8 mouse cellular contexts compared by ENCODE assay signal in genomic region chr7:136342822-136343221, GRCm38 (mm10).
DNase-seq lines count a peak whose midpoint lies in the region; TF ChIP-seq lines count a peak whose summit lies in the region.

No protein-coding gene starts in this region.

- H3K4me3 ChIP-seq in heart, embryonic 10.5 days: no peak overlapping the region
- H3K4me3 ChIP-seq in kidney, adult 2 months (ENCODE audit: insufficient read depth, low read depth, low read length): no peak overlapping the region
- H3K4me3 ChIP-seq in lung, adult 2 months (replicated peaks; ENCODE audit: extremely low read depth, low read depth, low read length): no peak overlapping the region

- DNase-seq in adrenal gland, postnatal 10 days: peak; percentile 48
- no peak for DNase-seq in adrenal gland, postnatal 4 days (ENCODE audit: low spot score in 2 of 2)
- peak; percentile 59 for DNase-seq in embryo, embryonic 11.5 days (ENCODE audit: low read depth, low spot score)
- DNase-seq in heart, embryonic 10.5 days (ENCODE audit: low spot score): peak; percentile 77
- peak; percentile 94 for DNase-seq in kidney, adult 2 months
- peak; percentile 9 for DNase-seq in lung, adult 2 months
- DNase-seq in ovary, postnatal 14 days (ENCODE audit: low spot score): peak; percentile 33
- DNase-seq in thymus, postnatal 4 days: no peak

- 28% methylated on average over 8 of the region's 8 CpGs for whole genome bisulfite sequencing in heart, embryonic 10.5 days
- WGBS in kidney, adult 2 months: 7% methylated on average over 8 of the region's 8 CpGs
- WGBS in lung, adult 2 months: 20% methylated on average over 8 of the region's 8 CpGs

- TF ChIP-seq POLR2A in kidney, adult 2 months (IDR thresholded peaks at IDR 0.05; ENCODE audit: low read depth, low read length): no peak
- TF ChIP-seq POLR2A in lung, adult 2 months (IDR thresholded peaks at IDR 0.05; ENCODE audit: borderline replicate concordance, extremely low read depth, low read depth, low read length): no peak

- H3K27me3 ChIP-seq in heart, embryonic 10.5 days (ENCODE audit: insufficient read depth, poor library complexity, severe bottlenecking): 0 out of 2 replicates have a peak, but pooled peaks cover 5% of the 10 kb centered on the region
- H3K27me3 ChIP-seq in kidney, adult 2 months (replicated peaks; ENCODE audit: control insufficient read depth, insufficient read depth, low read length): no peaks in the 10 kb centered on the region

- H3K9me3 ChIP-seq in heart, embryonic 10.5 days: no peaks in the 10 kb centered on the region

- no peaks in the 10 kb centered on the region for H3K36me3 ChIP-seq in heart, embryonic 10.5 days
- no peaks in the 10 kb centered on the region for H3K36me3 ChIP-seq in kidney, adult 2 months (ENCODE audit: control insufficient read depth, insufficient read depth, low read length)

- TF ChIP-seq CTCF in kidney, adult 2 months (conservative IDR thresholded peaks at IDR 0.05; ENCODE audit: insufficient read depth, insufficient read length, low read depth, low read length): no peak
- TF ChIP-seq CTCF in lung, adult 2 months (IDR thresholded peaks at IDR 0.05; ENCODE audit: insufficient read depth, low read length): no peak

- peaks cover 17% of the 10 kb centered on the region; the same call in 1 of the 2 replicates for H3K4me1 ChIP-seq in heart, embryonic 10.5 days
- H3K4me1 ChIP-seq in kidney, adult 2 months (ENCODE audit: control insufficient read depth, insufficient read depth, low read length): peaks cover 16% of the 10 kb centered on the region
- H3K4me1 ChIP-seq in lung, adult 2 months (ENCODE audit: control insufficient read depth, insufficient read depth, low read length): no peaks in the 10 kb centered on the region

- peak overlapping the region; percentile 32; the same call in 1 of the 2 replicates for H3K27ac ChIP-seq in heart, embryonic 10.5 days
- H3K27ac ChIP-seq in kidney, adult 2 months (ENCODE audit: insufficient read depth, low read depth, low read length): peak overlapping the region; percentile 63; the same call in 1 of the 2 replicates

Comparison
In these comparisons a context has a peak if more than half of its experiments do, and no peak if none do; other contexts are left out.
1. DNase-seq: peak in adrenal gland, postnatal 10 days (single experiment), embryo, embryonic 11.5 days (single experiment), heart, embryonic 10.5 days (single experiment), kidney, adult 2 months (single experiment), lung, adult 2 months (single experiment) and ovary, postnatal 14 days (single experiment); none in adrenal gland, postnatal 4 days (0 of 2) and thymus, postnatal 4 days (single experiment).